Mouse (Mus musculus) liver, embryonic 14.5 days (tissue): Measurements from ENCODE around the gene Tnk1. TPM values are rescaled to one million over a fixed set of nuclear protein-coding genes. Genes with fewer than 3 reads are reported as not detected.

ENCODE experiments used
- ATAC-seq: fragments of 200-750 bp; cut with Nextera tagmentation; 2 replicates; pipeline ENCODE4 v1.8.0; 2017; ENCODE audit warnings: moderate number of reproducible peaks, mild to moderate bottlenecking, moderate library complexity; ENCODE audit not compliant: insufficient read depth
- DNase-seq, 3 experiments: peaks; one replicate each; pipeline ENCODE4 v3.0.0-alpha.2; 2012 to 2013; ENCODE audit warnings: low read depth in 3 of 3, low spot score in 3 of 3
- H3K27ac ChIP-seq: fragments of 300-500 bp; sonication (generic); 2 replicates; pipeline ENCODE4 v1.5.1; 2014; ENCODE audit warnings: moderate library complexity, mild to moderate bottlenecking, control low read depth, inconsistent platforms
- H3K27me3 ChIP-seq: fragments of 300-500 bp; sonication (generic); 2 replicates; pipeline ENCODE4 v1.6.1; 2014; ENCODE audit warnings: mild to moderate bottlenecking, low read length, moderate library complexity; ENCODE audit not compliant: control insufficient read depth, insufficient read depth
- H3K36me3 ChIP-seq: fragments of 300-500 bp; sonication (generic); replicated peaks from 2 replicates; pipeline ENCODE4 v1.6.1; 2014; ENCODE audit warnings: low read depth; ENCODE audit not compliant: control insufficient read depth, insufficient read depth
- H3K4me1 ChIP-seq, 2 experiments: fragments of 200-500 bp in 1 of 2; fragments of 300-500 bp in 1 of 2; sonication (generic) in 1 of 2; replicated peaks; 2 replicates each; pipeline ENCODE4 v1.6.1; 2012 to 2014; ENCODE audit warnings: antibody characterized with exemption in 1 of 2, inconsistent platforms in 1 of 2, low read length in 1 of 2; ENCODE audit not compliant: control insufficient read depth in 2 of 2, insufficient read depth in 2 of 2
- H3K4me2 ChIP-seq: fragments of 300-500 bp; sonication (generic); 2 replicates; pipeline ENCODE4 v1.6.1; 2014; ENCODE audit warnings: low read depth, mild to moderate bottlenecking, control low read depth, moderate library complexity
- H3K4me3 ChIP-seq, 2 experiments: fragments of 200-500 bp in 1 of 2; fragments of 300-500 bp in 1 of 2; sonication (generic) in 1 of 2; 2 replicates each; pipeline ENCODE4 v1.5.1; 2012 to 2014; ENCODE audit warnings: low read depth in 2 of 2, low read length in 2 of 2, mild to moderate bottlenecking in 2 of 2, control low read depth in 1 of 2, inconsistent platforms in 1 of 2, moderate library complexity in 1 of 2; ENCODE audit not compliant: insufficient read depth in 1 of 2
- H3K9ac ChIP-seq: fragments of 300-500 bp; sonication (generic); replicated peaks from 2 replicates; pipeline ENCODE4 v1.6.1; 2014; ENCODE audit warnings: mild to moderate bottlenecking, control low read depth, moderate library complexity
- H3K9me3 ChIP-seq: fragments of 300-500 bp; sonication (generic); 2 replicates; pipeline ENCODE4 v1.6.1; 2016; ENCODE audit warnings: low read length, mixed read lengths; ENCODE audit not compliant: control insufficient read depth
- CTCF ChIP-seq: IDR thresholded peaks from 2 replicates; pipeline ENCODE4 v1.5.1; 2016; ENCODE audit warnings: antibody characterized with exemption, low read depth, control low read depth
- EP300 ChIP-seq: IDR thresholded peaks from 2 replicates; pipeline ENCODE4 v1.6.1; 2016; ENCODE audit warnings: antibody characterized with exemption, low read depth
- WGBS: fragments of 180-500 bp; shearing (Covaris S2); extraction: QIAGEN DNeasy Blood & Tissue Kit; methylation state at CpG from one replicate; pipeline ENCODE4 v1.1.7; 2014; ENCODE audit not compliant: insufficient replicate concordance; 5-methylcytosine and 5-hydroxymethylcytosine counted together
- polyA plus RNA-seq, 2 experiments: library from polyadenylated mRNA; depleted of rRNA in 1 of 2; stranded (reverse) in 1 of 2; unstranded in 1 of 2; fragments of >200 nt; fragmentation: Nextera tagmentation in 1 of 2; extraction: Ambion mirVana in 1 of 2; gene quantifications; 2 replicates each; pipeline versions ENCODE4 v1.2.1 to v1.2.3; 2012 to 2014

Tnk1 gene
- 1.2 TPM in 2 replicates for polyA plus RNA-seq (2012; rRNA removed)
- polyA plus RNA-seq (2014; fragmentation: Nextera tagmentation; extraction: Ambion mirVana): 0.43 and 0.80 TPM in 2 replicates

GRCm38 (mm10) chr11:69858113-69858998, at the start of gene Tnk1:
Gene Tnk1, minus strand, starts transcription at chr11:69858730.
- no peak within 1 kb of the TSS for H3K4me3 ChIP-seq
- no peak for TF ChIP-seq EP300
- TF ChIP-seq CTCF: no peak
- H3K27me3 ChIP-seq: peaks cover 11% of the 10 kb centered on the region
- peaks cover 21 to 28% of the 10 kb centered on the region in 2 experiments for H3K4me1 ChIP-seq
- H3K27ac ChIP-seq: no peak within 1 kb of the TSS
- no peak within 1 kb of the TSS for H3K4me2 ChIP-seq
- H3K9ac ChIP-seq: no peak within 1 kb of the TSS
- 38% methylated on average over 29 of the region's 30 CpGs for WGBS
- ATAC-seq (no peak), DNase-seq (no peak)
- H3K9me3 ChIP-seq: no peaks in the 10 kb centered on the region
- H3K36me3 ChIP-seq: no peaks in the 10 kb centered on the region

- Histone ChIP-seq H3K4me2 (no peak overlapping the region), H3K9me3 (no peaks in the 10 kb centered on the region), H3K36me3 (peaks cover 51% of the 10 kb centered on the region), H3K27ac (no peak overlapping the region), H3K9ac (no peak overlapping the region), H3K4me3 (no peak overlapping the region), H3K27me3 (no peaks in the 10 kb centered on the region; the same call in 1 of the 2 replicates), H3K4me1 (peaks cover 7 to 13% of the 10 kb centered on the region in 2 experiments)
- ATAC-seq (no peak), DNase-seq (no peak)
- 87% methylated on average over 9 of the region's 9 CpGs for WGBS
- TF ChIP-seq CTCF (no peak), EP300 (no peak)
Measured at GRCm38 (mm10) chr11:69904311-69904710, 45.8 kb upstream of the Tnk1 start.

GRCm38 (mm10) chr11:69902972-69903371, 44.4 kb upstream of the Tnk1 start:
- ATAC-seq (no peak), DNase-seq (no peak)
- Histone ChIP-seq H3K4me1 (peaks cover 7 to 13% of the 10 kb centered on the region in 2 experiments), H3K36me3 (peaks cover 38% of the 10 kb centered on the region), H3K4me3 (peak overlapping the region; percentile 84 to 98), H3K4me2 (peak overlapping the region; percentile 80), H3K9me3 (no peaks in the 10 kb centered on the region), H3K9ac (peak overlapping the region; percentile 91), H3K27me3 (no peaks in the 10 kb centered on the region; the same call in 1 of the 2 replicates), H3K27ac (no peak overlapping the region; the same call in 1 of the 2 replicates)
- no peak for TF ChIP-seq CTCF
- no peak for TF ChIP-seq EP300
- 74% methylated on average over 13 of the region's 13 CpGs for WGBS

- Histone ChIP-seq H3K27me3 (no peaks in the 10 kb centered on the region; the same call in 1 of the 2 replicates), H3K4me2 (peak overlapping the region; percentile 80), H3K4me1 (peaks cover 7 to 13% of the 10 kb centered on the region in 2 experiments), H3K9ac (peak overlapping the region; percentile 91), H3K4me3 (peak overlapping the region; percentile 84 to 98), H3K9me3 (no peaks in the 10 kb centered on the region), H3K27ac (peak overlapping the region; percentile 82), H3K36me3 (peaks cover 28% of the 10 kb centered on the region)
- DNase-seq (no peak), ATAC-seq (peak; percentile 6; the same call in 1 of the 2 replicates)
- TF ChIP-seq CTCF: no peak
- TF ChIP-seq EP300: no peak
- WGBS: under 1% methylated on average over 39 of the region's 39 CpGs
Measured at GRCm38 (mm10) chr11:69901993-69902392, 43.5 kb upstream of the Tnk1 start.

- H3K9ac ChIP-seq: peak overlapping the region; percentile 91
- no peaks in the 10 kb centered on the region; the same call in 1 of the 2 replicates for H3K27me3 ChIP-seq
- H3K27ac ChIP-seq: peak overlapping the region; percentile 82
- H3K36me3 ChIP-seq: peaks cover 23% of the 10 kb centered on the region
- peak overlapping the region; percentile 84 to 98 for H3K4me3 ChIP-seq
- no peak for TF ChIP-seq CTCF
- WGBS: under 1% methylated on average over 42 of the region's 42 CpGs
- peak overlapping the region; percentile 80 for H3K4me2 ChIP-seq
- H3K4me1 ChIP-seq: peaks cover 7 to 13% of the 10 kb centered on the region in 2 experiments
- H3K9me3 ChIP-seq: no peaks in the 10 kb centered on the region
- DNase-seq: peak; percentile 87 to 95 (median 92)
- peak; percentile 72 for ATAC-seq
Measured at GRCm38 (mm10) chr11:69901406-69901846, 42.9 kb upstream of the Tnk1 start.
